In the genomic region with DNA sequence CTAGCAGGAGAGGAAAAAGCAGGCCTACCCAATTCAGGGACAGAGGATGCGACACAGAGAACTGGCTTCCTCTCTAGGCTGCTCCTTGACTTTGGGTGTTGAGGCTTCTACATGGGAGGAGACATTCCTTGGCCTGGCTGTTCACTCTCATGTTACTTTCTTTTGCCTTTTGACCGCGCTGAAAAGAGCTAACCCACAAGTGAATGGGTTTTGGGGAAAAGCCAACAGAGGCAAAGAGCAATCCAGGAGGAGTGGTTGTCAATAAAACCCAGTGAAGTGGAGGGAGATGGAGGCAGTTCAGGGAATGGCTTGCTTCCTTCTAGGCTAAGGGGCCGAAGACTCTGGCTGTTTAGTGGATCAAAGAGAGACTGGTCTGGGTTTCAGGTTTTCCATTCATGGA, we compare ENCODE assay signal across 27 mouse cellular contexts.
DNase-seq lines count a peak whose midpoint lies in the region; ATAC-seq and TF ChIP-seq lines count a peak whose summit lies in the region.
"Had no signal": no experiment of that assay in that cellular context is flagged by ENCODE, and none has a peak within 500 bp of the region (broad histone marks: within the 10 kb centered on the region; RNA-seq: fewer than 3 reads in every experiment).

No protein-coding gene starts in this region.

- no peak for ATAC-seq in embryonic facial prominence, embryonic 14.5 days (ENCODE audit: low read depth)
- ATAC-seq: forebrain, embryonic 13.5 days; forebrain, embryonic 16.5 days; hindbrain, postnatal 0 days had no signal

- no peaks in the 10 kb centered on the region for H3K36me3 ChIP-seq in embryonic facial prominence, embryonic 14.5 days (ENCODE audit: control insufficient read depth, insufficient read depth, low read length)
- H3K36me3 ChIP-seq in embryonic facial prominence, embryonic 10.5 days (replicated peaks) = no peaks in the 10 kb centered on the region
- no peaks in the 10 kb centered on the region for H3K36me3 ChIP-seq in kidney, adult 2 months (ENCODE audit: control insufficient read depth, insufficient read depth, low read length)
- H3K36me3 ChIP-seq: embryonic facial prominence, embryonic 13.5 days; forebrain, embryonic 10.5 days; G1E; heart, embryonic 10.5 days; heart, embryonic 13.5 days had no signal

- H3K4me2 ChIP-seq in embryonic facial prominence, embryonic 14.5 days (ENCODE audit: low read depth, low read length) = no peak overlapping the region
- H3K4me2 ChIP-seq: embryonic facial prominence, embryonic 13.5 days; forebrain, embryonic 13.5 days; heart, embryonic 13.5 days; hindbrain, embryonic 14.5 days had no signal

- no peak for TF ChIP-seq POLR2A in kidney, adult 2 months (IDR thresholded peaks at IDR 0.05; ENCODE audit: low read depth, low read length)

- no peak for TF ChIP-seq CTCF in kidney, adult 2 months (conservative IDR thresholded peaks at IDR 0.05; ENCODE audit: insufficient read depth, insufficient read length, low read depth, low read length)

- H3K9ac ChIP-seq in embryonic facial prominence, embryonic 14.5 days (ENCODE audit: low read depth, low read length) = no peak overlapping the region
- H3K9ac ChIP-seq: embryonic facial prominence, embryonic 13.5 days; forebrain, embryonic 13.5 days; heart, embryonic 13.5 days; hindbrain, embryonic 14.5 days had no signal

- WGBS in embryonic facial prominence, embryonic 14.5 days = 87% methylated on average over 4 of the region's 4 CpGs
- WGBS in embryonic facial prominence, embryonic 10.5 days = 87% methylated on average over 4 of the region's 4 CpGs
- 30% methylated on average over 4 of the region's 4 CpGs for WGBS in kidney, adult 2 months
- WGBS in large intestine, adult 2 months = 24% methylated on average over 4 of the region's 4 CpGs

- peak; percentile 11 for DNase-seq in embryonic facial prominence, embryonic 14.5 days (ENCODE audit: low spot score)
- DNase-seq in embryonic facial prominence, embryonic 10.5 days (ENCODE audit: low spot score) = no peak
- peak; percentile 73 for DNase-seq in kidney, adult 2 months
- DNase-seq in kidney, postnatal 4 days = no peak
- peak; percentile 30 to 54 for DNase-seq in kidney, postnatal 36 days
- no peak for DNase-seq in kidney, postnatal 10 days
- peak; percentile 21 for DNase-seq in large intestine, adult 2 months (ENCODE audit: low read depth, low spot score)
- DNase-seq: adrenal gland, adult 8-10 months; adrenal gland, postnatal 36 days; B cell, adult 2 months; cerebellum, adult 18-20 months; cerebellum, adult 9-10 months; cerebellum, postnatal 14 days; gastrocnemius, postnatal 10 days; gastrocnemius, postnatal 36 days; heart, adult 2 months; heart, postnatal 14 days; heart, postnatal 4 days had no signal

- no peaks in the 10 kb centered on the region for H3K27me3 ChIP-seq in embryonic facial prominence, embryonic 14.5 days (replicated peaks; ENCODE audit: control insufficient read depth, insufficient read depth, low read length)
- H3K27me3 ChIP-seq in embryonic facial prominence, embryonic 10.5 days (replicated peaks; ENCODE audit: low read depth, poor library complexity, severe bottlenecking) = no peaks in the 10 kb centered on the region
- no peaks in the 10 kb centered on the region for H3K27me3 ChIP-seq in kidney, adult 2 months (replicated peaks; ENCODE audit: control insufficient read depth, insufficient read depth, low read length)
- H3K27me3 ChIP-seq: embryonic facial prominence, embryonic 13.5 days; forebrain, embryonic 13.5 days had no signal

- H3K9me3 ChIP-seq in embryonic facial prominence, embryonic 14.5 days (ENCODE audit: control insufficient read depth, low read length) = no peaks in the 10 kb centered on the region
- H3K9me3 ChIP-seq in embryonic facial prominence, embryonic 10.5 days = no peaks in the 10 kb centered on the region
- H3K9me3 ChIP-seq: embryonic facial prominence, embryonic 13.5 days; forebrain, embryonic 10.5 days; forebrain, embryonic 13.5 days; G1E; heart, embryonic 10.5 days; heart, embryonic 13.5 days had no signal

- no peaks in the 10 kb centered on the region for H3K4me1 ChIP-seq in embryonic facial prominence, embryonic 14.5 days (ENCODE audit: control insufficient read depth, insufficient read depth, low read length)
- H3K4me1 ChIP-seq in embryonic facial prominence, embryonic 10.5 days = no peaks in the 10 kb centered on the region
- H3K4me1 ChIP-seq in kidney, adult 2 months (ENCODE audit: control insufficient read depth, insufficient read depth, low read length) = no peaks in the 10 kb centered on the region
- H3K4me1 ChIP-seq: embryonic facial prominence, embryonic 13.5 days; forebrain, embryonic 10.5 days; forebrain, embryonic 13.5 days; heart, embryonic 10.5 days; heart, embryonic 13.5 days had no signal

- H3K27ac ChIP-seq in embryonic facial prominence, embryonic 14.5 days (replicated peaks; ENCODE audit: low read depth, low read length) = no peak overlapping the region
- H3K27ac ChIP-seq in embryonic facial prominence, embryonic 10.5 days (replicated peaks) = no peak overlapping the region
- no peak overlapping the region for H3K27ac ChIP-seq in kidney, adult 2 months (ENCODE audit: insufficient read depth, low read depth, low read length)
- H3K27ac ChIP-seq: embryonic facial prominence, embryonic 13.5 days; forebrain, embryonic 10.5 days; forebrain, embryonic 13.5 days; heart, adult 2 months; heart, embryonic 10.5 days; heart, embryonic 13.5 days; hindbrain, embryonic 14.5 days; hindbrain, postnatal 0 days had no signal

- H3K4me3 ChIP-seq in embryonic facial prominence, embryonic 14.5 days (ENCODE audit: low read depth, low read length) = no peak overlapping the region
- H3K4me3 ChIP-seq in embryonic facial prominence, embryonic 10.5 days = no peak overlapping the region
- H3K4me3 ChIP-seq in kidney, adult 2 months (ENCODE audit: insufficient read depth, low read depth, low read length) = no peak overlapping the region
- H3K4me3 ChIP-seq: embryonic facial prominence, embryonic 13.5 days; forebrain, embryonic 10.5 days; forebrain, embryonic 13.5 days; heart, adult 2 months; heart, embryonic 10.5 days; heart, embryonic 13.5 days had no signal

Comparison
In these comparisons a context has a peak if more than half of its experiments do, and no peak if none do; other contexts are left out.
1. DNase-seq: peak in embryonic facial prominence, embryonic 14.5 days (single experiment), kidney, adult 2 months (single experiment), kidney, postnatal 36 days (2 of 2) and large intestine, adult 2 months (single experiment); none in embryonic facial prominence, embryonic 10.5 days (single experiment), kidney, postnatal 4 days (0 of 2) and kidney, postnatal 10 days (single experiment).